Mouse (Mus musculus): ENCODE measurements at regions not wholly inside any gene's neighbourhood (a gene's known extent, or its start where the extent isn't known, plus 50 kb on each side); places are given as distances from the start of the nearest gene placed in this dataset.

GRCm38 (mm10) chr2:117027071-117027470 lies 94.1 kb upstream of the Spred1 start:
- Histone ChIP-seq H3K9me3 (replicated peaks; ENCODE audit: low read length) (no peaks in the 10 kb centered on the region), H3K4me3 (replicated peaks in 1 of 3; ENCODE audit: low read depth in 2 of 3, low read length in 2 of 3, poor library complexity in 1 of 3) (no peak overlapping the region), H3K4me1 (ENCODE audit: control insufficient read depth in 1 of 2, insufficient read depth in 2 of 2) (peaks cover 0 to under 1% of the 10 kb centered on the region in 2 experiments; a peak in 2 of 4 replicates), H3K79me2 (replicated peaks; ENCODE audit: control insufficient read depth, extremely low read depth, insufficient read depth, poor library complexity, severe bottlenecking) (no peaks in the 10 kb centered on the region), H3K36me3 (replicated peaks in 1 of 2; ENCODE audit: control insufficient read depth in 1 of 2, insufficient read depth in 1 of 2, low read length in 1 of 2) (no peaks in the 10 kb centered on the region), H3K27ac (ENCODE audit: insufficient read depth, low read depth) (no peak overlapping the region), H3K9ac (ENCODE audit: insufficient read depth, low read depth) (no peak overlapping the region), H3K4me2 (ENCODE audit: insufficient read depth, low read depth, poor library complexity, severe bottlenecking) (no peak overlapping the region), H3K27me3 (replicated peaks) (no peaks in the 10 kb centered on the region)
- in situ Hi-C loops (cut with MboI; ENCODE audit: low pct_ligation_motif_present, low pct_unique_long_range_greater_than_20kb, low sequenced_read_pairs), result no loop called here
- TF ChIP-seq POLR2A (IDR thresholded peaks at IDR 0.05; ENCODE audit: low read depth, low read length) (no peak), MAZ (IDR thresholded peaks at IDR 0.05; ENCODE audit: low read depth, low read length) (no peak), ZKSCAN1 (IDR thresholded peaks at IDR 0.05; ENCODE audit: borderline replicate concordance, low read depth, low read length) (no peak), PAX5 (IDR thresholded peaks at IDR 0.05; ENCODE audit: low read length) (no peak)
- dilution Hi-C loops (cut with MboI; ENCODE audit: extremely low pct_ligation_motif_present, extremely low pct_unique_long_range_greater_than_20kb, low sequenced_read_pairs), result no loop called here
- no peak for DNase-seq (ENCODE audit: extremely low read depth)

- no peaks in the 10 kb centered on the region for H3K9me3 ChIP-seq (replicated peaks; ENCODE audit: low read length)
- H3K4me2 ChIP-seq (ENCODE audit: insufficient read depth, low read depth, poor library complexity, severe bottlenecking), result no peak overlapping the region
- dilution Hi-C loops (cut with MboI; ENCODE audit: extremely low pct_ligation_motif_present, extremely low pct_unique_long_range_greater_than_20kb, low sequenced_read_pairs) (no loop called here), in situ Hi-C loops (cut with MboI; ENCODE audit: low pct_ligation_motif_present, low pct_unique_long_range_greater_than_20kb, low sequenced_read_pairs) (no loop called here)
- no peak overlapping the region for H3K4me3 ChIP-seq (replicated peaks in 1 of 3; ENCODE audit: low read depth in 2 of 3, low read length in 2 of 3, poor library complexity in 1 of 3)
- DNase-seq (ENCODE audit: extremely low read depth), result no peak
- H3K9ac ChIP-seq (ENCODE audit: insufficient read depth, low read depth), result no peak overlapping the region
- no peaks in the 10 kb centered on the region for H3K27me3 ChIP-seq (replicated peaks)
- H3K36me3 ChIP-seq (replicated peaks in 1 of 2; ENCODE audit: control insufficient read depth in 1 of 2, insufficient read depth in 1 of 2, low read length in 1 of 2), result no peaks in the 10 kb centered on the region
- TF ChIP-seq NRF1 (IDR thresholded peaks at IDR 0.05; ENCODE audit: low read depth, low read length), result no peak
- TF ChIP-seq KAT2A (IDR thresholded peaks at IDR 0.05; ENCODE audit: insufficient replicate concordance, low read length), result no peak
- no peak for TF ChIP-seq BHLHE40 (IDR thresholded peaks at IDR 0.05; ENCODE audit: low read depth, low read length)
- no peak for TF ChIP-seq CTCF (conservative IDR thresholded peaks at IDR 0.05 in 1 of 2, IDR thresholded peaks at IDR 0.05 in 1 of 2; ENCODE audit: low read depth in 2 of 2, low read length in 2 of 2)
- TF ChIP-seq TBP (conservative IDR thresholded peaks at IDR 0.05; ENCODE audit: low read depth, low read length), result no peak
- no peak for TF ChIP-seq TCF12 (IDR thresholded peaks at IDR 0.05; ENCODE audit: low read depth, low read length)
- no peak for TF ChIP-seq POLR2AphosphoS2 (IDR thresholded peaks at IDR 0.05; ENCODE audit: low read depth, low read length)
- TF ChIP-seq ZNF384 (IDR thresholded peaks at IDR 0.05; ENCODE audit: low read depth, low read length), result no peak
- TF ChIP-seq GABPA (IDR thresholded peaks at IDR 0.05; ENCODE audit: insufficient replicate concordance, low read depth, low read length), result no peak
- TF ChIP-seq E2F4 (IDR thresholded peaks at IDR 0.05; ENCODE audit: insufficient replicate concordance, low read depth, low read length), result no peak
- no peak for TF ChIP-seq MXI1 (IDR thresholded peaks at IDR 0.05; ENCODE audit: low read depth, low read length)
- no peak for TF ChIP-seq HCFC1 (IDR thresholded peaks at IDR 0.05; ENCODE audit: low read depth, low read length)
- H3K4me1 ChIP-seq (ENCODE audit: control insufficient read depth in 1 of 2, insufficient read depth in 2 of 2), result no peaks in the 10 kb centered on the region
- H3K27ac ChIP-seq (ENCODE audit: insufficient read depth, low read depth), result no peak overlapping the region
- H3K79me2 ChIP-seq (replicated peaks; ENCODE audit: control insufficient read depth, extremely low read depth, insufficient read depth, poor library complexity, severe bottlenecking), result no peaks in the 10 kb centered on the region
These were observed 92.4 kb upstream of the Spred1 start for GRCm38 (mm10) chr2:117028771-117029170.
